Comparison of ENCODE assay signal across 16 mouse cellular contexts in the genomic region with DNA sequence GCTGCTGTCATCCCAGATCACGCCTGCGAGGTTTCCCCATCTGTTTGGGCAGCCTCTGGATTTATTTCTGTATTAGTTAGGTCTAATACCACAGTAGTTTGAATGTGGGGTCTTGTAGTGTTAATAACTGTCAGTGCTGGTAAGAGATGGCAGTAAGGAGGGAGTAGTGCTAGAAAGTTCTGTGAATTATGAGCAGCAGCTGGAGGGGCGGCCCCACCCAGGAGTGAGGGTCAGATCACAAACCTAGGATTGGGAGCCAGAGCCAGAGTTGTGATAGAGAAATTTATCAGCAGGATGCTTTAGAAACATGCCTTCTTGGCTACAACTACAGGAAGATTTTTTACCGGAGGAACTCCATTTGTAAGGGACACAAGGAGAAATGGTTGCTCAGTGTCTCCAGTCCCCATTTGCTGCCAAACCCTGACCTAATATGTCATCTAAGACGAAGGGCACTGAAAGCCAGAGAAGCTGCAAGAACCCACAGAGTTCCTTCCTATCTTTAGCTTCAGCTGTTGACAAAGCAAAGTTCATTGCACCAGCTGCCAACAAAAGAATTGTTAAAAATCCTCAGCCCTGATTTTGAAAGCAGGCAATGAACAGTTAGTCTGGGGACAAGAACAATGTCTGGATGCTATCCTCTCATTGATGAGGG. TPM values are rescaled to one million over a fixed set of nuclear protein-coding genes. Genes with fewer than 3 reads are reported as not detected.
DNase-seq lines count a peak whose midpoint lies in the region; ATAC-seq lines count a peak whose summit lies in the region.
"Had no signal": no experiment of that assay in that cellular context is flagged by ENCODE, and none has a peak within 500 bp of the region (broad histone marks: within the 10 kb centered on the region; RNA-seq: fewer than 3 reads in every experiment).

No protein-coding gene starts in this region.

- intact Hi-C loops in heart, postnatal 36 days (cut with DNase I): no loop called here

- H3K4me1 ChIP-seq in embryonic facial prominence, embryonic 14.5 days (ENCODE audit: control insufficient read depth, insufficient read depth, low read length): no peaks in the 10 kb centered on the region
- peaks cover 5% of the 10 kb centered on the region; the same call in 1 of the 2 replicates for H3K4me1 ChIP-seq in embryonic facial prominence, embryonic 10.5 days
- peaks cover 12% of the 10 kb centered on the region for H3K4me1 ChIP-seq in kidney, embryonic 15.5 days
- H3K4me1 ChIP-seq in hindbrain, embryonic 14.5 days (replicated peaks; ENCODE audit: control insufficient read depth, insufficient read depth, low read length): no peaks in the 10 kb centered on the region
- H3K4me1 ChIP-seq: forebrain, embryonic 10.5 days had no signal

- H3K27me3 ChIP-seq in embryonic facial prominence, embryonic 14.5 days (replicated peaks; ENCODE audit: control insufficient read depth, insufficient read depth, low read length): no peaks in the 10 kb centered on the region
- H3K27me3 ChIP-seq in embryonic facial prominence, embryonic 10.5 days (replicated peaks; ENCODE audit: low read depth, poor library complexity, severe bottlenecking): no peaks in the 10 kb centered on the region
- no peaks in the 10 kb centered on the region for H3K27me3 ChIP-seq in kidney, embryonic 15.5 days
- H3K27me3 ChIP-seq in hindbrain, embryonic 14.5 days (ENCODE audit: control insufficient read depth, insufficient read depth, low read length): no peaks in the 10 kb centered on the region
- H3K27me3 ChIP-seq: liver, embryonic 13.5 days; midbrain, embryonic 13.5 days had no signal

- no peak overlapping the region for H3K4me3 ChIP-seq in embryonic facial prominence, embryonic 14.5 days (ENCODE audit: low read depth, low read length)
- H3K4me3 ChIP-seq in embryonic facial prominence, embryonic 10.5 days: no peak overlapping the region
- no peak overlapping the region for H3K4me3 ChIP-seq in kidney, embryonic 15.5 days (replicated peaks)
- H3K4me3 ChIP-seq in hindbrain, embryonic 14.5 days (replicated peaks; ENCODE audit: low read length): no peak overlapping the region
- H3K4me3 ChIP-seq: forebrain, embryonic 10.5 days; liver, embryonic 13.5 days; midbrain, embryonic 13.5 days had no signal

- no peak for ATAC-seq in embryonic facial prominence, embryonic 14.5 days (ENCODE audit: low read depth)
- no peak for ATAC-seq in kidney, embryonic 15.5 days (replicated peaks; ENCODE audit: low FRiP score)
- no peak for ATAC-seq in hindbrain, embryonic 14.5 days (ENCODE audit: low FRiP score)
- ATAC-seq: midbrain, embryonic 13.5 days had no signal

- H3K4me2 ChIP-seq in embryonic facial prominence, embryonic 14.5 days (ENCODE audit: low read depth, low read length): no peak overlapping the region
- no peak overlapping the region for H3K4me2 ChIP-seq in kidney, embryonic 15.5 days
- no peak overlapping the region for H3K4me2 ChIP-seq in hindbrain, embryonic 14.5 days (replicated peaks)
- H3K4me2 ChIP-seq: liver, embryonic 13.5 days; midbrain, embryonic 13.5 days had no signal

- H3K9me3 ChIP-seq in embryonic facial prominence, embryonic 14.5 days (ENCODE audit: control insufficient read depth, low read length): no peaks in the 10 kb centered on the region
- H3K9me3 ChIP-seq in embryonic facial prominence, embryonic 10.5 days: no peaks in the 10 kb centered on the region
- H3K9me3 ChIP-seq in kidney, embryonic 15.5 days (replicated peaks): no peaks in the 10 kb centered on the region
- H3K9me3 ChIP-seq in hindbrain, embryonic 14.5 days (ENCODE audit: control insufficient read depth, low read length): no peaks in the 10 kb centered on the region
- H3K9me3 ChIP-seq: forebrain, embryonic 10.5 days; liver, embryonic 13.5 days; midbrain, embryonic 13.5 days had no signal

- DNase-seq in embryonic facial prominence, embryonic 14.5 days (ENCODE audit: low spot score): peak; percentile 24
- no peak for DNase-seq in embryonic facial prominence, embryonic 10.5 days (ENCODE audit: low spot score)
- DNase-seq in kidney, adult 18-20 months: no peak
- peak; percentile 20 to 25 for DNase-seq in heart, postnatal 36 days
- peak; percentile 62 for DNase-seq in skeletal muscle tissue, adult 2 months (ENCODE audit: low read depth, low spot score)
- DNase-seq in hindbrain, embryonic 14.5 days (ENCODE audit: low spot score): no peak
- no peak for DNase-seq in right cerebral cortex, adult 18-20 months
- DNase-seq: liver, embryonic 13.5 days had no signal

- no peaks in the 10 kb centered on the region for H3K36me3 ChIP-seq in embryonic facial prominence, embryonic 14.5 days (ENCODE audit: control insufficient read depth, insufficient read depth, low read length)
- no peaks in the 10 kb centered on the region for H3K36me3 ChIP-seq in embryonic facial prominence, embryonic 10.5 days (replicated peaks)
- no peaks in the 10 kb centered on the region for H3K36me3 ChIP-seq in kidney, embryonic 15.5 days
- no peaks in the 10 kb centered on the region for H3K36me3 ChIP-seq in hindbrain, embryonic 14.5 days (replicated peaks; ENCODE audit: control insufficient read depth, insufficient read depth)
- H3K36me3 ChIP-seq: forebrain, embryonic 10.5 days; liver, embryonic 13.5 days; midbrain, embryonic 13.5 days had no signal

- no peak overlapping the region for H3K9ac ChIP-seq in embryonic facial prominence, embryonic 14.5 days (ENCODE audit: low read depth, low read length)
- no peak overlapping the region for H3K9ac ChIP-seq in kidney, embryonic 15.5 days
- H3K9ac ChIP-seq in hindbrain, embryonic 14.5 days: no peak overlapping the region
- H3K9ac ChIP-seq: liver, embryonic 13.5 days; midbrain, embryonic 13.5 days had no signal

- 82% methylated on average over 5 of the region's 5 CpGs for WGBS in embryonic facial prominence, embryonic 14.5 days
- 84% methylated on average over 5 of the region's 5 CpGs for WGBS in embryonic facial prominence, embryonic 10.5 days
- 52% methylated on average over 5 of the region's 5 CpGs for WGBS in kidney, embryonic 15.5 days
- WGBS in hindbrain, embryonic 14.5 days: 80% methylated on average over 5 of the region's 5 CpGs

- H3K27ac ChIP-seq in embryonic facial prominence, embryonic 14.5 days (replicated peaks; ENCODE audit: low read depth, low read length): no peak overlapping the region
- H3K27ac ChIP-seq in embryonic facial prominence, embryonic 10.5 days (replicated peaks): no peak overlapping the region
- 0 out of 2 replicates have a peak overlapping the region, but pooled peaks have one; percentile 54 for H3K27ac ChIP-seq in kidney, embryonic 15.5 days
- H3K27ac ChIP-seq in hindbrain, embryonic 14.5 days: no peak overlapping the region
- H3K27ac ChIP-seq: forebrain, embryonic 10.5 days; liver, embryonic 13.5 days; midbrain, embryonic 13.5 days had no signal

RNA-seq across cellular contexts. Expression of a gene that starts 10.5 kb away (rescaled TPM):
- not detected in 2 replicates for polyA plus RNA-seq in embryonic facial prominence, embryonic 14.5 days (2014; fragmentation: Nextera tagmentation; extraction: Ambion mirVana)
- polyA plus RNA-seq in embryonic facial prominence, embryonic 10.5 days (2016; fragmentation: Nextera tagmentation; extraction: Ambion mirVana): not detected in 2 replicates
- polyA plus RNA-seq in kidney, embryonic 15.5 days (2015; fragmentation: Nextera tagmentation; extraction: Ambion mirVana): not detected in 2 replicates
- total RNA-seq in heart, postnatal 36 days (2021): not detected
- polyA plus RNA-seq in hindbrain, embryonic 14.5 days (2014; fragmentation: Nextera tagmentation; extraction: Ambion mirVana): not detected in 2 replicates
- total RNA-seq: ES-E14 had no signal
- polyA plus RNA-seq: activated CD4-positive, CD25-positive, alpha-beta regulatory T cell, adult 4 months; forebrain, embryonic 10.5 days; liver, embryonic 13.5 days; midbrain, embryonic 13.5 days; neural tube, embryonic 14.5 days; stomach, embryonic 14.5 days; urinary bladder, adult 2 months had no signal

RNA-seq across cellular contexts. Expression of a gene that starts 27.6 kb away (rescaled TPM):
- polyA plus RNA-seq in embryonic facial prominence, embryonic 14.5 days (2014; fragmentation: Nextera tagmentation; extraction: Ambion mirVana): not detected in 2 replicates
- polyA plus RNA-seq in embryonic facial prominence, embryonic 10.5 days (2016; fragmentation: Nextera tagmentation; extraction: Ambion mirVana): not detected in 2 replicates
- polyA plus RNA-seq in kidney, embryonic 15.5 days (2015; fragmentation: Nextera tagmentation; extraction: Ambion mirVana): not detected in 2 replicates
- total RNA-seq in heart, postnatal 36 days (2021): not detected
- polyA plus RNA-seq in hindbrain, embryonic 14.5 days (2014; fragmentation: Nextera tagmentation; extraction: Ambion mirVana): not detected in 2 replicates
- total RNA-seq: ES-E14 had no signal
- polyA plus RNA-seq: activated CD4-positive, CD25-positive, alpha-beta regulatory T cell, adult 4 months; forebrain, embryonic 10.5 days; liver, embryonic 13.5 days; midbrain, embryonic 13.5 days; neural tube, embryonic 14.5 days; stomach, embryonic 14.5 days; urinary bladder, adult 2 months had no signal

RNA-seq across cellular contexts. Expression of a gene that starts 36.0 kb away (rescaled TPM):
- 5.3 and 7.8 TPM in 2 replicates for polyA plus RNA-seq in embryonic facial prominence, embryonic 14.5 days (2014; fragmentation: Nextera tagmentation; extraction: Ambion mirVana)
- polyA plus RNA-seq in embryonic facial prominence, embryonic 10.5 days (2016; fragmentation: Nextera tagmentation; extraction: Ambion mirVana): 10.2 and 10.6 TPM in 2 replicates
- 5.9 and 7.8 TPM in 2 replicates for polyA plus RNA-seq in kidney, embryonic 15.5 days (2015; fragmentation: Nextera tagmentation; extraction: Ambion mirVana)
- total RNA-seq in heart, postnatal 36 days (2021): 10 to 100 TPM in 1 of 2 experiments, 1 to 10 TPM in 1; 8.4 to 12.2 TPM
- 4.5 and 4.8 TPM in 2 replicates for polyA plus RNA-seq in hindbrain, embryonic 14.5 days (2014; fragmentation: Nextera tagmentation; extraction: Ambion mirVana)

RNA-seq across cellular contexts. Expression of a gene that starts 50.0 kb away (rescaled TPM):
- 271 and 275 TPM in 2 replicates for polyA plus RNA-seq in embryonic facial prominence, embryonic 14.5 days (2014; fragmentation: Nextera tagmentation; extraction: Ambion mirVana)
- polyA plus RNA-seq in embryonic facial prominence, embryonic 10.5 days (2016; fragmentation: Nextera tagmentation; extraction: Ambion mirVana): 244 and 267 TPM in 2 replicates
- polyA plus RNA-seq in kidney, embryonic 15.5 days (2015; fragmentation: Nextera tagmentation; extraction: Ambion mirVana): 287 and 307 TPM in 2 replicates
- total RNA-seq in heart, postnatal 36 days (2021): 100 to 1,000 TPM; 150 to 161 TPM
- 409 and 428 TPM in 2 replicates for polyA plus RNA-seq in hindbrain, embryonic 14.5 days (2014; fragmentation: Nextera tagmentation; extraction: Ambion mirVana)

Comparison
In these comparisons a context has a peak if more than half of its experiments do, and no peak if none do; other contexts are left out.
1. DNase-seq: peak in embryonic facial prominence, embryonic 14.5 days (single experiment), heart, postnatal 36 days (2 of 2) and skeletal muscle tissue, adult 2 months (single experiment); none in embryonic facial prominence, embryonic 10.5 days (single experiment), kidney, adult 18-20 months (single experiment), hindbrain, embryonic 14.5 days (single experiment) and right cerebral cortex, adult 18-20 months (single experiment).